Mouse (Mus musculus): ENCODE data around the gene Ccnl1. TPM values are rescaled to one million over a fixed set of nuclear protein-coding genes. Genes with fewer than 3 reads are reported as not detected.

The Ccnl1 gene
- total and polyA plus RNA-seq, 3 experiments = 16.7 to 18.1 (median 17.8) TPM

DNA sequence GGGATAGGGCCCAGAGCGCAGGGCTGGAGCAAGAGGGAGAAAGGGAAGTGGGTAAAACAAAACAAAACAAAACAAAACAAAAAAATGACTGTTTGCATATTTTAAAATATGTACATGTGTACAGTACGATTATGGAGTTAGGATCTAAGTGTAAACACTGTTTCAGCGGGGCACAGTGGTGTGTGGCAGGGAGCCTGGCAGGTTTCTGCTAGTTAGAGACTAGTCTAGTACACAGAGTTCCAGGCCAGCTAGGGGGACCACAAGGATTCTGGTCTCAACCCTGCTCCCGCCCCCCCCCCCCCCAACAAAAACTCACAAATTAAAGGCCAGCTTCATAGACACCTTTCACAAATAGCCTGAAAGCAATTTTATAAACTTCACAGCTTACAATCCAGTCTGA lies 14.6 kb downstream of the Ccnl1 start:
- Histone ChIP-seq H3K79me2 (replicated peaks; ENCODE audit: control insufficient read depth, insufficient read depth, low read length) (no peaks in the 10 kb centered on the region), H3K9ac (ENCODE audit: low read depth, low read length) (no peak overlapping the region), H3K36me3 (ENCODE audit: control insufficient read depth, insufficient read depth, low read length) (peaks cover 9% of the 10 kb centered on the region), H3K27ac (no peak overlapping the region), H3K27me3 (ENCODE audit: control insufficient read depth, insufficient read depth, low read length) (no peaks in the 10 kb centered on the region), H3K4me3 (no peak overlapping the region), H3K4me1 (ENCODE audit: control insufficient read depth, insufficient read depth, low read length) (no peaks in the 10 kb centered on the region)
- no peak for DNase-seq
- intact Hi-C loops (cut with DNase I) = no loop called here
- no peak for TF ChIP-seq EP300 (IDR thresholded peaks at IDR 0.05; ENCODE audit: insufficient read depth, low read depth, low read length)
- 88% methylated on average over 4 of the region's 4 CpGs for WGBS

- H3K79me2 ChIP-seq (replicated peaks; ENCODE audit: control insufficient read depth, insufficient read depth, low read length) = no peaks in the 10 kb centered on the region
- H3K4me3 ChIP-seq = no peak overlapping the region
- intact Hi-C loops (cut with DNase I) = no loop called here
- TF ChIP-seq CTCF (IDR thresholded peaks at IDR 0.05) = no peak
- no peak for TF ChIP-seq EP300 (IDR thresholded peaks at IDR 0.05; ENCODE audit: insufficient read depth, low read depth, low read length)
- TF ChIP-seq POLR2A (IDR thresholded peaks at IDR 0.05; ENCODE audit: insufficient read depth, low read depth, low read length) = no peak
- no peak overlapping the region for H3K27ac ChIP-seq
- no peak overlapping the region for H3K9ac ChIP-seq (ENCODE audit: low read depth, low read length)
- H3K36me3 ChIP-seq (ENCODE audit: control insufficient read depth, insufficient read depth, low read length) = no peaks in the 10 kb centered on the region; the same call in none of the 2 replicates
- WGBS = 52% methylated on average over 1 of the region's 1 CpGs
- H3K27me3 ChIP-seq (ENCODE audit: control insufficient read depth, insufficient read depth, low read length) = no peaks in the 10 kb centered on the region
- DNase-seq = no peak
- no peaks in the 10 kb centered on the region for H3K4me1 ChIP-seq (ENCODE audit: control insufficient read depth, insufficient read depth, low read length)
Measured at GRCm38 (mm10) chr3:65941052-65941451, 17.0 kb downstream of the Ccnl1 start.

DNA sequence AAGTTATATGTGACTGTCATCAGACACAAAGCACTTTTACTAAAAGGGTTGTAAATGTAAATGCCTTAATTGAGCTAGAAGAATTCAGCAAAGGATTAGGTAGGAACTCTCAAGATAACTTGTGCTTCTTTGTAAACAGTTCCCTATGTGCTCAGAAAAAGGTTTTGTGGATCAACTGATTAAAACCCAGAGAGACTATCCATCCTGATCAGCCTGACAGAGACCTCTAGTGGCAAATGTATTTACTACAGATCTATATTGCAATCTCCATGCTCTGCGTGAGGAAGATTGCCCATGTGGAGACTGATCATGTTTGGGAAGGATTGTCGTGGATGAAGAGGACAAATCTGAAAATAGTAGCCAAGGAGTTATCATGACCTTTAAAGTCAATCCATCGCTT lies 19.8 kb downstream of the Ccnl1 start:
- 32% methylated on average over 3 of the region's 3 CpGs for WGBS

DNA sequence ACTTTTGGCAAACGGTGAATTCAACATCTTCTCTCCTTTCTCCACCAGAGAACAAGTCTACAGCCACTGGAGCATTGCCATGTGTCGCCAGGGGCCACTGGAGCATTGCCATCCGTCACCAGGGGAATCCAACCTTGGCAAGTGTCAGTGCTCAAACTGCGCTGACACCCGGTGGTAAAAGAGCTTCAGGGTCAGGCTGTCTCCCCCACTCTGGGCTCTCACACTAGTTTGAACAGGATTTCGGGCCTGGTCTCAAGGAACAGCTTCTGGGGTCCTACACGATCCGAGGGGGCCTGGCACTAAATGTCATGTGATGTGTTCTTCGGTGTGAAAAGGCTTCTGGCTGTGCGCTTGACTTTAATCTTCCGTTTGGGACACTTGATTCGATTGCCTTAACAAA lies 21.7 kb downstream of the Ccnl1 start:
- Histone ChIP-seq H3K4me3 (no peak overlapping the region), H3K79me2 (replicated peaks; ENCODE audit: control insufficient read depth, insufficient read depth, low read length) (no peaks in the 10 kb centered on the region), H3K27me3 (ENCODE audit: control insufficient read depth, insufficient read depth, low read length) (no peaks in the 10 kb centered on the region), H3K27ac (no peak overlapping the region), H3K4me1 (ENCODE audit: control insufficient read depth, insufficient read depth, low read length) (no peaks in the 10 kb centered on the region; the same call in 1 of the 2 replicates), H3K9ac (ENCODE audit: low read depth, low read length) (no peak overlapping the region), H3K36me3 (ENCODE audit: control insufficient read depth, insufficient read depth, low read length) (no peaks in the 10 kb centered on the region; the same call in 1 of the 2 replicates)
- WGBS = 66% methylated on average over 12 of the region's 12 CpGs
- intact Hi-C loops (cut with DNase I) = loop anchor here (2.0 kb wide), 1 partner anchor 948 kb away; no protein-coding TSS in a partner anchor
- no peak for DNase-seq
- TF ChIP-seq EP300 (IDR thresholded peaks at IDR 0.05; ENCODE audit: insufficient read depth, low read depth, low read length) (no peak), POLR2A (IDR thresholded peaks at IDR 0.05; ENCODE audit: insufficient read depth, low read depth, low read length) (no peak)

More for the DNA sequence above, 19.8 kb downstream of the Ccnl1 start:
- no peak overlapping the region for H3K9ac ChIP-seq (ENCODE audit: low read depth, low read length)
- no peaks in the 10 kb centered on the region for H3K27me3 ChIP-seq (ENCODE audit: control insufficient read depth, insufficient read depth, low read length)
- H3K27ac ChIP-seq = no peak overlapping the region
- H3K36me3 ChIP-seq (ENCODE audit: control insufficient read depth, insufficient read depth, low read length) = no peaks in the 10 kb centered on the region; the same call in none of the 2 replicates
- H3K79me2 ChIP-seq (replicated peaks; ENCODE audit: control insufficient read depth, insufficient read depth, low read length) = no peaks in the 10 kb centered on the region
- no peak overlapping the region for H3K4me3 ChIP-seq
- no peaks in the 10 kb centered on the region; the same call in 1 of the 2 replicates for H3K4me1 ChIP-seq (ENCODE audit: control insufficient read depth, insufficient read depth, low read length)
- TF ChIP-seq EP300 (IDR thresholded peaks at IDR 0.05; ENCODE audit: insufficient read depth, low read depth, low read length) = no peak
- no peak for TF ChIP-seq POLR2A (IDR thresholded peaks at IDR 0.05; ENCODE audit: insufficient read depth, low read depth, low read length)
- peak; percentile 88 for TF ChIP-seq CTCF (IDR thresholded peaks at IDR 0.05)
- intact Hi-C loops (cut with DNase I) = loop anchor here (2.0 kb wide), 1 partner anchor 53 kb away; no protein-coding TSS in a partner anchor
- no peak for DNase-seq

DNA sequence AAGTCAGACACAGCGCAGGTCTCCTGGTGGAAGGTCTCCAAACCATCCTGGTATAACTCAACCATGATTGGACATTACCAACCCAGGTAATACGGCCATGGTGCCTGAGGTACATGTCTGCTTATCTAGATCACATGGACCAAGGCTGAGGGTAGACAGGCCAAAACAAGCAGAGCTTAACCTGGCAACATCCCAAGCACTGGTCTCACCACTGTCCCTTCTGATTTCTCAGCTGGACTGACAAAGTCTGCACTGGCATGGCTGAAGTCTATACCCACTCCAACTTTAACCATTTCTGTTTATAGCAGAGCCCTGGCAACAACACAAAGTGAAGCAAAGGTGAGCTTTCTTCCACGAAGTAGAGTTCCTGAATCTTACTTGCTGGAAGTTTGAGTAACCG lies 22.9 kb downstream of the Ccnl1 start:
- intact Hi-C loops (cut with DNase I) = no loop called here
- WGBS = 80% methylated on average over 4 of the region's 4 CpGs

DNA sequence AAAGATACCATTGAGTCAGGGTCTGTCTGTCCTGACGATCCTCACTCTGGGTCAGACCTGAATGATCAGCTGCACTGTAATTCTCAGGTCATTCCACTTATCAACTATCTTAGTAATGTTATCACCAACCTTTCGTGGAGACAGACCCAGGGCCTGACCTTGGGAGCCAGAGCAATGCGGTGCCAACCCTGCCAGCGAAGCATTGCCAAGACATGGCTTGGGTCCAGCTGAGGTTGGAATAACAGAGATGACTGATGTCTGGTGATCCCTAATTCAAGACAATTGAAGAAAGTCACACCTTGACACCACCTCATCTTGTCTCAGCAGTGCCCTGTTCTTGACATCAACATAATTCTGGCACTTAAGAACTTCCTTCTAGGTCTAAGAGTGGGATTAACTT lies 24.3 kb downstream of the Ccnl1 start:
- no peak overlapping the region for H3K9ac ChIP-seq (ENCODE audit: low read depth, low read length)
- H3K36me3 ChIP-seq (ENCODE audit: control insufficient read depth, insufficient read depth, low read length) = no peaks in the 10 kb centered on the region; the same call in 1 of the 2 replicates
- H3K4me3 ChIP-seq = no peak overlapping the region
- H3K27me3 ChIP-seq (ENCODE audit: control insufficient read depth, insufficient read depth, low read length) = no peaks in the 10 kb centered on the region
- WGBS = 40% methylated on average over 4 of the region's 4 CpGs
- peak in 1 of 2 experiments; percentile 52 for DNase-seq
- H3K79me2 ChIP-seq (replicated peaks; ENCODE audit: control insufficient read depth, insufficient read depth, low read length) = no peaks in the 10 kb centered on the region
- TF ChIP-seq CTCF (IDR thresholded peaks at IDR 0.05) = no peak
- TF ChIP-seq POLR2A (IDR thresholded peaks at IDR 0.05; ENCODE audit: insufficient read depth, low read depth, low read length) = no peak
- TF ChIP-seq EP300 (IDR thresholded peaks at IDR 0.05; ENCODE audit: insufficient read depth, low read depth, low read length) = no peak
- intact Hi-C loops (cut with DNase I) = loop anchor here (5.0 kb wide), 1 partner anchor 541 kb away; the partner anchor contains the start of gene Ssr3
- H3K27ac ChIP-seq = no peak overlapping the region
- H3K4me1 ChIP-seq (ENCODE audit: control insufficient read depth, insufficient read depth, low read length) = peaks cover 4% of the 10 kb centered on the region

More for the DNA sequence above, 22.9 kb downstream of the Ccnl1 start:
- Histone ChIP-seq H3K9ac (ENCODE audit: low read depth, low read length) (no peak overlapping the region), H3K79me2 (replicated peaks; ENCODE audit: control insufficient read depth, insufficient read depth, low read length) (no peaks in the 10 kb centered on the region), H3K27ac (no peak overlapping the region), H3K36me3 (ENCODE audit: control insufficient read depth, insufficient read depth, low read length) (no peaks in the 10 kb centered on the region; the same call in 1 of the 2 replicates), H3K4me3 (no peak overlapping the region), H3K27me3 (ENCODE audit: control insufficient read depth, insufficient read depth, low read length) (no peaks in the 10 kb centered on the region), H3K4me1 (ENCODE audit: control insufficient read depth, insufficient read depth, low read length) (peaks cover under 1% of the 10 kb centered on the region)
- no peak for DNase-seq
- TF ChIP-seq CTCF (IDR thresholded peaks at IDR 0.05) (no peak), POLR2A (IDR thresholded peaks at IDR 0.05; ENCODE audit: insufficient read depth, low read depth, low read length) (no peak), EP300 (IDR thresholded peaks at IDR 0.05; ENCODE audit: insufficient read depth, low read depth, low read length) (no peak)

Measured in heart, adult 2 months (tissue).